Mouse (Mus musculus) ZHBTc4 (cell line): ENCODE data around the gene Tppp2.

Experiments
- DNase-seq: peaks from one replicate; pipeline ENCODE4 v3.0.0-alpha.2; 2011; ENCODE audit warnings: low read depth, low spot score

Gene Tppp2

DNA sequence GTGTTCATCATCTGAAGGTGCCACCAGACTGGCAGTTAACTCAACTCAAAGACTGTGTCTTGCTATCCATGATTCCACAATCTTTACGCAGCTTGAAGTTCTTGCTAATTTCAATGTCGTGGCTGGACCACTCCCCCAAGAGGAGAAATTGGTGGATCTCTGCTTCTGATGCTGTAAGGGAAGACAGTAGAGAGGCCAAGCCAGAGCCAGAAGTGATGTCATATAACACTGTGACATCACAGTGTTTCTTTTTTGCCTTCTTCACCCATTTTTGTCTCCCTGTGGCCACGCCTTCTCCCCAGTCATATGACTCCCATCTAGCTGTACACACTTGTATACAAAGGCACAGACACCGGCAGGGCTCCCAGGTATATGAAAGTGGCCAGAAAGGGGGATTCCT lies at the start of gene Tppp2:
Tppp2 (plus strand) TSS at position 301 of the 400 bp plus-strand sequence.
- DNase-seq = no peak

- no peak for DNase-seq
These were observed 47.5 kb upstream of the Tppp2 start for GRCm38 (mm10) chr14:51870756-51871155.

DNA sequence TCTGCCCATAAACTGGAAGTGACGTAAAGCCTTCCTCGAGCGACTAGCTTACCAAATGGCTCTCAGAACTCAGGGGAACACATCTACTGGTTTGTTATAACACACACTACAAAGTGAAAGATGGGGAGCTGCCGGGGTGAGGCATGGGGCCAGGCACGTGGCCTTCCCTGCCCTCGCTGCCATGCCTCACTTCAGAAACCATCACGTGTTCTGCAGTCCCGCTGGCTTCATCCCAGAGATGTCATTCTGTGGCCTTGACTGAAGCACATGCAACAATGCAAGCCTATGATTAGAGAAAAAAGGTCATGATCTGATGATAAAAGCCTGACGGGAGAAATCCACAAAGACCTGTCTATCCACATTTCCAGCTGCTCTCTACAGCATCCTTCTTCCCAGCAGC lies 46.5 kb upstream of the Tppp2 start:
- no peak for DNase-seq

DNA sequence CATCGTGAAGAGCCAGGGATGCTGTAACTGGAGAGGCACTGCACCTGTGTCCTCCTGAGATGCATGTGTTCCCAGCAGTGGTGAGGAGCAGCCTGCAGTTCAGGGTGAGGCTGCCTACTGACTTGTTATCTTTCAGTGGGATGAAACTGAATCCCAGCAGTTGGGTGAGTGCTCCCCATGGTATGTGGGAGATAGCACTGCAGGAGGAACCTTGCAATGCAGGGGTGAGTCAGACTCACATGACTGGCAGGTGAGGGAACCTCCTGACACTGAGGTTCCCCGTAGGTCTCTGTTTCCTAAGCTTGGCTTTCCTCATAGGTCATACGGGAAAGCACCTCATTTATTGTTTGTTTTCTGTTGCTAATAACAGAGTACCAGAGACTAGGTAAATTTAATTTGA lies 40.7 kb upstream of the Tppp2 start:
- DNase-seq = no peak

DNA sequence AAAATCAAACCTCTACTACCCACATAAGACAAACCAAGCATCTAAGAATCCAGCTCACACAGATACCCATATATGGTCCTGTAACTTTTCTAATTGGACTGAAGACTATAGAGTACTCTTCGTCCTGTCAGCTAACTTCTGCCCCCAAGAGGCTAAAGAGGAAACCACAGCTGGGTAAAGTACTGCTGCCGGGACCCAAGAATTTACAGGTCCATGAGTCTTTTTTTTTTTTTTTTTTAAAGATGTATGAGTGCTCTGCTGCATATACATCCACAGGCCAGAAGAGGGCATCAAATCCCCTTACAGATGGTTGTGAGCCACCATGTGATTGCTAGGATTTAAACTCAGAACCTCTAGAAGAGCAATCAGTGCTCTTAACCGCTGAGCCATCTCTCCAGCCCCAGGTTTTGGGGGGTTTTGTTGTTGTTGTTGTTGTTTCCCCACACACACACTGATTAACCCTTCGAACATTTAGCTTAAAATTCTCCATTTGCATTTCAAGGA lies 34.6 kb upstream of the Tppp2 start:
- peak; percentile 92 for DNase-seq

GRCm38 (mm10) chr14:51884031-51884544 lies 34.1 kb upstream of the Tppp2 start:
- DNase-seq = no peak

- peak; percentile 98 for DNase-seq
These were observed 33.5 kb upstream of the Tppp2 start, which contains the start of gene Mettl17 for GRCm38 (mm10) chr14:51884598-51885331. Mettl17 (plus strand) TSS chr14:51884842.

- peak; percentile 53 for DNase-seq
These were observed 32.2 kb upstream of the Tppp2 start for GRCm38 (mm10) chr14:51886051-51886450.

DNA sequence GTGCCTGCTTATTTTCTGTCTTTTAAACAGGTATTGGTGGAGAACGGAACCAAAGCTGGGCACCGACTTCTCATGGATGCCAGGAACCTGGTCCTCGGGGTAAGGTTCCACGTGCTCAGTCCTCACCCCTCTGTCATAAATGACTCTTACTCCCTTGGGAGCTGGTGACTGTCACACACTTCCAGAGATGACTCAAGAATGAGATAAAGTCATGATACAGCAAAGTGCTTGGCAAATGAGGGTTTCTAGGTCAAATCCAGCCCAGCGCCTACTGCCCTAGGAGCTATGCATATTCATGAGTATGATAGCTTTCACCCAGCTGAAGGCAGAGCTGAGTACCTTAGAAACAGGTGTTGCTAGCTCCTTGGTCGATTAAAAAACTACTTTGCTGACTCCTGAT lies 28.4 kb upstream of the Tppp2 start:
- peak; percentile 0 for DNase-seq

GRCm38 (mm10) chr14:51892191-51892939 lies 25.9 kb upstream of the Tppp2 start, which contains the start of gene Slc39a2:
Slc39a2 (plus strand) TSS chr14:51892889.
- peak; percentile 63 for DNase-seq

DNA sequence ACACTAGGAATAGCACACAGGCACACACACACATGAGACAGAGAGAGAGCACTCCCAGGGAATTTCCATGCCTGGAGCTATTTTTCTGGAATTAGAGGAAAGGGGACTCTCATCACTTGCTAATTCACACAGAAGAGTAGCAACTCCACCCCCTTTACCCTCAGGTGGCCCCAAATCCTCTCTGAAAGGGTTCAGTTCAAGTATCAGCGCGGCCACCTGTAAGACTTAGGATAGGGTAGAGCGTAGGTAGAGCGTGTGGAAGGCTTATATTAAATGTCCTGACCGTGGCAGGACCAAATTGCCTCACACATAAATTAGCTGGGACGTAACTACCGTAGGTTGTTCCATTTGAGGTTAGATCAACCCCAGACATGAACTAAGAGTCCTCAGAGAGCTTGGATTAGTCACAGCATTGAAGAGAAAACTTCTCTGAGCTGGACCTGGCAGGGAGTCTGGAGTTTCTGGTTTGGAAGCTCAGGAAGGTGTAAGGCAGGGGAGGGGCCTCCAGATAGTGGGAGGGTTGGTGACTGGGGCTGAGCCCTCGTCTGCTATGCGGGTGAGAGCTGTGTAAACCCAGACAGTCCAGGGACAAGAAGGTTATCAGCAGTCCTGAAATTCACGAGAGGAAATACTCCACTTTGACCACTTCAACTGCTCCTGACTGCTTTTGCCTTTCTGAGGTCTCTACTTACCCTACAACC lies 25.0 kb upstream of the Tppp2 start:
- peak; percentile 57 for DNase-seq

- DNase-seq = peak; percentile 2
These were observed 24.4 kb upstream of the Tppp2 start for GRCm38 (mm10) chr14:51893809-51894208.

- DNase-seq = no peak
These were observed 23.2 kb upstream of the Tppp2 start for GRCm38 (mm10) chr14:51895071-51895470.

- no peak for DNase-seq
These were observed 22.2 kb upstream of the Tppp2 start for GRCm38 (mm10) chr14:51896019-51896418.

- peak; percentile 6 for DNase-seq
These were observed 21.6 kb upstream of the Tppp2 start for GRCm38 (mm10) chr14:51896539-51897170.

DNA sequence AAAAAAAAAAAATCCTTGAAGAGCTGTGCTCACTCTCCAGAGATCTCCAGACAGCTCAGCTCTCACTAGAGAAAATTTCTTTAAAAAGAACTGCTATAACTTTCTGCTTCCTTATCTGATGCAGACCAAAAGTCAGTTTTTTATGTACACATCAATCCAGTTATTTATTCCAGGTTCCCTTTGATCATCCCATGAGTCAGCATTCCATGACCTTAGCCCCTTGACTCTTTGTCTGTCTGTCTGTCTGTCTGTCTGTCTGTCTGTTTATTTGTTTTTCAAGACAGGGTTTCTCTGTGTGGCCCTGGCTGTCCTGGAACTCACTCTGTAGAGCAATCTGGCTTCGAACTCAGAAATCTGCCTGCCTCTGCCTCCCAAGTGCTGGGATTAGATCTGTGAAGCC lies 18.9 kb upstream of the Tppp2 start:
- peak; percentile 1 for DNase-seq

DNA sequence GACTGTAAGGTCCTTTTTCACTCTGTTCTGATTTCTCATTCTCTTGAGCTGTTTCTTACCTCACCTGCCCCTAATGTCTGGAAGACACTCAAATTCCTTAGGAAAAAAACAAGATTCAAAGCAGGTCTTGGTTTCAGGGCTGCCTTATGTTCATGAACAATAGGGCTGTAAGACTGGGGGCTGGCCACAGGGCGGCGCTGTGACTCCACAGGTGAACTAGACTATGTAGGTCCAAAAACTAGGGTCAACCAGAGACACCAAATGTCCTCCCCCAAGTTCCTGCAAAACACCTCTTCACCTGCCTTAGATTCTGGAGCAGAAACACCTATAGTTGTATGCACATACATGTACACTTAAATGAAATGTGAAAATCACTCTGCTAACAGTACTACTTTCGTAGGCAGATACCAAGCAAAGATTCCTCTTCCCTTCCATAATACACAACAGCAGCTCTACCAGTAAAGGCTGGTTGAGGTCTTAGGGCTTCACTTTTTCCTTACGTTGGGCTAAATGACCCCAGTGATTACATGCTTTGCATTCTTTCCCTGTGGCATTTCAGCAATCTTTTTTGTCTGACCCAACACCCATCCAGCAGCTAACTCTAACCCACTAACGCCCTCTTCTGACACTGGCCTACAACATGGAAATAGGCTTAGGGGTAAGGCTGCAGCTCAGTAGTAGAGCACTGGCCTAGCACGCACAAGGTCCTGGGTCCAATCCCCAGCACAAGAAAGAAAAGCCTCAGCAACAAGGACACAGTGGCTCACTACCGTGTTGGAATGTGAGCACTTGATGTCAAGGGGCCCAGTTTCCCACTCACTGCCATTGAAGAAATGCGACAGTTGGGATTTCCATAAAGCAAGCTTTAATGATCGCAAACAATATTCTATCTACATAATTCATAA lies 15.2 kb upstream of the Tppp2 start:
- DNase-seq = peak; percentile 81

GRCm38 (mm10) chr14:51903782-51904181 lies 14.4 kb upstream of the Tppp2 start:
- DNase-seq = no peak

GRCm38 (mm10) chr14:51904706-51905105 lies 13.5 kb upstream of the Tppp2 start:
- DNase-seq = no peak

GRCm38 (mm10) chr14:51906102-51906501 lies 12.1 kb upstream of the Tppp2 start:
- no peak for DNase-seq
